In genomic region chr11:22747406-22747805, GRCm38 (mm10) we compare ENCODE assay signal across 25 mouse cellular contexts.
"Had no signal": no experiment of that assay in that cellular context is flagged by ENCODE, and none has a peak within 500 bp of the region (broad histone marks: within the 10 kb centered on the region; RNA-seq: fewer than 3 reads in every experiment).

No protein-coding gene starts in this region.

- H3K36me3 ChIP-seq: embryonic facial prominence, embryonic 10.5 days; embryonic facial prominence, embryonic 12.5 days; embryonic facial prominence, embryonic 13.5 days; embryonic facial prominence, embryonic 15.5 days; forebrain, embryonic 10.5 days; forebrain, embryonic 12.5 days; forebrain, embryonic 15.5 days had no signal

- H3K4me3 ChIP-seq: embryonic facial prominence, embryonic 10.5 days; embryonic facial prominence, embryonic 12.5 days; embryonic facial prominence, embryonic 13.5 days; embryonic facial prominence, embryonic 15.5 days; erythroblast, embryonic 14.5 days; forebrain, embryonic 10.5 days; forebrain, embryonic 12.5 days; forebrain, embryonic 13.5 days; forebrain, embryonic 15.5 days; gastrocnemius, adult 2 months; heart, adult 2 months had no signal

- ATAC-seq: forebrain, embryonic 13.5 days; forebrain, embryonic 14.5 days; forebrain, embryonic 15.5 days; forebrain, embryonic 16.5 days; forebrain, postnatal 0 days had no signal

- H3K27ac ChIP-seq: embryonic facial prominence, embryonic 10.5 days; embryonic facial prominence, embryonic 12.5 days; embryonic facial prominence, embryonic 13.5 days; embryonic facial prominence, embryonic 15.5 days; forebrain, embryonic 10.5 days; forebrain, embryonic 12.5 days; forebrain, embryonic 13.5 days; forebrain, embryonic 15.5 days; gastrocnemius, adult 2 months; heart, adult 2 months had no signal

- H3K27me3 ChIP-seq: embryonic facial prominence, embryonic 12.5 days; embryonic facial prominence, embryonic 13.5 days; embryonic facial prominence, embryonic 15.5 days; forebrain, embryonic 12.5 days; forebrain, embryonic 13.5 days; forebrain, embryonic 15.5 days had no signal

- H3K4me2 ChIP-seq: embryonic facial prominence, embryonic 12.5 days; embryonic facial prominence, embryonic 13.5 days; embryonic facial prominence, embryonic 15.5 days; forebrain, embryonic 12.5 days; forebrain, embryonic 13.5 days; forebrain, embryonic 15.5 days had no signal

- H3K4me1 ChIP-seq: embryonic facial prominence, embryonic 10.5 days; embryonic facial prominence, embryonic 12.5 days; embryonic facial prominence, embryonic 13.5 days; embryonic facial prominence, embryonic 15.5 days; forebrain, embryonic 15.5 days had no signal

- H3K9ac ChIP-seq: embryonic facial prominence, embryonic 12.5 days; embryonic facial prominence, embryonic 13.5 days; embryonic facial prominence, embryonic 15.5 days; forebrain, embryonic 12.5 days; forebrain, embryonic 13.5 days; forebrain, embryonic 15.5 days; forebrain, postnatal 0 days had no signal

- DNase-seq: cerebellum, adult 9-11 months; cerebellum, postnatal 10 days; cerebellum, postnatal 14 days; cerebellum, postnatal 25 days; cerebellum, postnatal 36 days; embryo, embryonic 11 days; forebrain, postnatal 0 days; gastrocnemius, adult 2 months; gastrocnemius, postnatal 10 days; gastrocnemius, postnatal 14 days; gastrocnemius, postnatal 25 days; gastrocnemius, postnatal 36 days; heart, adult 18-20 months; heart, adult 2 months had no signal

- H3K9me3 ChIP-seq: embryonic facial prominence, embryonic 12.5 days; forebrain, embryonic 12.5 days; forebrain, embryonic 13.5 days; forebrain, embryonic 15.5 days had no signal
